Mouse (Mus musculus) myocyte (in vitro differentiated cells): ENCODE data around the gene Hhatl.

Experiments used
- CEBPB ChIP-seq: IDR thresholded peaks from 2 replicates; pipeline ENCODE4 v1.6.1; 2011; ENCODE audit warnings: mild to moderate bottlenecking, moderate library complexity; ENCODE audit not compliant: poor library complexity, insufficient read depth, severe bottlenecking
- E2F4 ChIP-seq: IDR thresholded peaks from one replicate; pipeline ENCODE4 v1.6.1; 2011; ENCODE audit warnings: mild to moderate bottlenecking, control low read depth, moderate library complexity; ENCODE audit not compliant: insufficient read depth
- MAX ChIP-seq: IDR thresholded peaks from one replicate; pipeline ENCODE4 v1.6.1; 2011; ENCODE audit warnings: low read depth, mild to moderate bottlenecking, control low read depth
- MYOD1 ChIP-seq, 3 experiments: IDR thresholded peaks; one replicate each; pipeline ENCODE4 v1.6.1; 2011; ENCODE audit warnings: control low read depth in 2 of 3, low read depth in 2 of 3, mild to moderate bottlenecking in 2 of 3, moderate library complexity in 1 of 3; ENCODE audit not compliant: insufficient read length in 2 of 3, control insufficient read depth in 1 of 3
- MYOG ChIP-seq, 3 experiments: IDR thresholded peaks; one replicate each; pipeline ENCODE4 v1.6.1; 2011; ENCODE audit warnings: control low read depth in 2 of 3, low read depth in 2 of 3, mild to moderate bottlenecking in 2 of 3; ENCODE audit not compliant: insufficient read length in 2 of 3, control insufficient read depth in 1 of 3, insufficient read depth in 1 of 3
- POLR2A ChIP-seq: IDR thresholded peaks from one replicate; pipeline ENCODE4 v1.6.1; 2011; ENCODE audit warnings: low read depth, mild to moderate bottlenecking, control low read depth, moderate library complexity; ENCODE audit not compliant: insufficient read length
- POLR2AphosphoS2 ChIP-seq: IDR thresholded peaks from one replicate; pipeline ENCODE4 v1.6.1; 2011; ENCODE audit warnings: low read depth, control low read depth; ENCODE audit not compliant: insufficient read length
- REST ChIP-seq: IDR thresholded peaks from one replicate; pipeline ENCODE4 v1.6.1; 2011; ENCODE audit warnings: mild to moderate bottlenecking, control low read depth, moderate library complexity; ENCODE audit not compliant: insufficient read depth, insufficient read length
- SRF ChIP-seq: IDR thresholded peaks from one replicate; pipeline ENCODE4 v1.6.1; 2011; ENCODE audit warnings: low read depth; ENCODE audit not compliant: control insufficient read depth, insufficient read length
- TCF12 ChIP-seq: IDR thresholded peaks from one replicate; pipeline ENCODE4 v1.6.1; 2011; ENCODE audit warnings: mild to moderate bottlenecking, control low read depth; ENCODE audit not compliant: poor library complexity, insufficient read depth, severe bottlenecking
- USF1 ChIP-seq: IDR thresholded peaks from one replicate; pipeline ENCODE4 v1.6.1; 2011; ENCODE audit warnings: low read depth, mild to moderate bottlenecking, control low read depth, moderate library complexity

DNA sequence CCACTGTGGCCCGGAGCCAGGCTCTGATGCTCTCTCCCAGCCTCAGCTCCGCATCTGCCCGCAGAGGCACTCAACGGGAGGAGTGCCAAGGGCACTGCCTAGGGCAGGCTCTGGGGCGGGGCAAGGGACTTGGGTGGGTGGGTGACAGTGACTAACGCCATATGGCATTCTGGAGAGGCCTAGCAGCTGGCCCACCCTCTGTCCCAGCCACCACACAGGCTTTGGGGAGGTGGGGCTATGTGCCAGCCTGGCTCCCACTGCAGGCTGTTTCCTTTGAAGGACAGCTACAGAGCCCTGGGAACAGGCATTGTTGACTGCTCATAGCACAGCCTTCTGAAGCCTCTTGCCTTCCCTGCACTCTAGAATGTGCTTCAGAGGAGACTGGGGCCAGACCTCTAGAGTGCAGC is 30.3 kb upstream of the Hhatl start:
- no peak for TF ChIP-seq POLR2A
- no peak for TF ChIP-seq TCF12
- no peak for TF ChIP-seq POLR2AphosphoS2
- no peak for TF ChIP-seq MAX
- no peak for TF ChIP-seq E2F4
- TF ChIP-seq REST, result no peak
- TF ChIP-seq USF1, result no peak
- peak in 2 of 3 experiments; percentile 64 to 88 for TF ChIP-seq MYOG (IDR thresholded peaks at IDR 0.05; ENCODE audit: control insufficient read depth in 1 of 3, insufficient read depth in 1 of 3, insufficient read length in 2 of 3, low read depth in 2 of 3)
- TF ChIP-seq MYOD1 (IDR thresholded peaks at IDR 0.05; ENCODE audit: control insufficient read depth in 1 of 3, insufficient read length in 2 of 3, low read depth in 2 of 3), result peak in 2 of 3 experiments; percentile 73 to 81
- no peak for TF ChIP-seq CEBPB
- no peak for TF ChIP-seq SRF
